Mouse (Mus musculus) hindlimb bud, embryonic 11.5 days (tissue): Measurements from ENCODE around the gene Baiap2l1.
"Not testable (repeated sequence)": the region's sequence is repeated elsewhere in the genome, so short reads cannot be mapped to it uniquely, and the experiment has no call there.

Experiments
- DNase-seq: peaks from one replicate; pipeline ENCODE4 v3.0.0-alpha.2; 2012; ENCODE audit warnings: low read depth, low spot score; ENCODE audit errors: extremely low spot score

Gene Baiap2l1

DNA sequence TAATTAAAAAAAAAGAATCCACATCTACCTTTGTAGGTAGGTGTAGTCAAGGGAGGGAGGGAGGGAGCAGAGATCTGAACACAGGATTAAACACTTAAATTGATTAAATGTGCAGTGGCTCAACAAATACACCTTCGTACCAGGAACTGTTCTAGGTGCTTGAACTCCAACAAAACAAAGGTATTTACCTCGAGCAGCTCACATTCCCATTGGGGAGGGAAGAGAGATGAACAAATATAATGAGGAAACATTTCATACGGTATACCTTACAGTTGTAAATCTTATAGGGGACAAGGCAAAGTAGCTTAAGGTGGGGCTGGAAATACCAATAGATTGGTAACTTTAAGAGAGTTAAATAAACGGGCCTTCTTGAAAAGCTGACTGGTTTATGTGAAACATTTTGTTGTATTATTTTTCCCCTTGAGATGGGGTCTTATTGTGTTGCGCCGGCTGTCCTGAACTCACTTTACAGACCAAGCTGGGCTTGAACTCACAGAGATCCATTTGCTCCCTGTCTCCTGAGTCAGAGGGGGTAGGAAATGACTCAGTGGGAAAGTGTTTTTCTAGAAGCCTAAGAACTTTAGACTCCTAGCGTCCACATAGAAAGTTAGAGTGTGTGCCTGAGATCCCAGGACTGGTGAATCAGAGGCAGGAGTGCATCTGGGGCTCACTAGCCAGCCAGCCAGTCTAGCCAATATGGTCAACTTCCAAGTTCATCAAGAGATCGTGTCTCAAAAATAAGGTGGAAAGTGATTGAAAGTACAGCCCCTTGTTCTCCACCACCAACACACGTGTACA, 5.5 kb downstream of the Baiap2l1 start:
- DNase-seq: no peak

DNA sequence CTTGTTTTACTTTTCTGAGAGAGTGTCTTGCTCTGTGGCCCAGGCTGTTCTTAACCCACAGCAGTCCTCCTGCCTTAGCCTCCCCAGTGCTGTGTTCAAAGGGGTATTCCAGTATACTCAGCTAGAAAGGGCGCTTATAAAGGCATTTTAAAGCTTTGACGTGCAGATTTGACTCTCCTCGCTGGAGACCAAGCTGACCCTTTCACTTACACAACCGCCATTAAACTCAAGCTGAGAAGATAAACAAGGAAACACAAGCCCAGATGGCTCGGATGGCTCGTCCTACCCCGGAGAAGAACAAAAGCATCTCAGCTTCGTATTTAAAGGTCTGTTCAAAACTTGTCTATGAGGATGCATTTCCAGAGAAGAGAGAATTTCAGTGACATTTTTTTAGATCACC, 6.7 kb downstream of the Baiap2l1 start:
- no peak for DNase-seq

DNA sequence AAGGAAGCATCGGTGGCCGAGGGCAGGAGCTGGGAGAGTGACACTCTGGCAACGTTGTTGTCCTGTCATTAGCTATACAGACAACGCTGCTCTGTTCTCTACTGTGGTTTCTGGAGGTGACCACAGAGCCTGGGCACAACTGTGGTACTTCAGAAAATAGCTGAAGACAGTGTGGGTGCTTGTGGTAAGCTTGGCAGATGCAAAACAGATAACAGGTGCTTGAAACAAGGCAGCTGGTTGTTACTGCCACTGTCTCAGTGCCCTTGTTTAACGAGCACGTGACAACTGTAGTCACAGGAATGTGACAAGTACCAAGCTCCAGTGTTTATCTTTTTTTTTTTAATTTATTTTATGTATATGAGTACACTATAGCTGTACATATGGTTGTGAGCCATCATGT, 13.3 kb downstream of the Baiap2l1 start:
- no peak for DNase-seq

DNA sequence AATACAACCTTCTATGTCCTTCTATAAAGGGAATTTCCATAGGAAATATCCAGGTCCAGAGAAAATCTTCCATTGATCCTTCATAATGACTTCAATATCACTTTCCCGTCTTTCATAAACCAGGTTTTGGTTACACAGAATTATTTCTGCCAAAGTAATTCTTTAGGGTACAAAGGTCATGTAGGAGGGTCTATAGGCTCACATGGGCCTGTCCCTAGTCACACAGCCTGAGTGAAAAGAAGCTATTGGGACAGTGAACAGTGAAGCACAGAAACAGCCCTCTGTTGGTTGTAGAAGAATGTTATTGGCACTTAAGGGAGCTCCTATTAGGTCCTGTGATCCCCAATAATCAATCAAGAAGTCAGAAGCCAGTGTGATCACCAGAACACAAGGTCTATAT, 16.8 kb downstream of the Baiap2l1 start:
- DNase-seq: no peak

DNA sequence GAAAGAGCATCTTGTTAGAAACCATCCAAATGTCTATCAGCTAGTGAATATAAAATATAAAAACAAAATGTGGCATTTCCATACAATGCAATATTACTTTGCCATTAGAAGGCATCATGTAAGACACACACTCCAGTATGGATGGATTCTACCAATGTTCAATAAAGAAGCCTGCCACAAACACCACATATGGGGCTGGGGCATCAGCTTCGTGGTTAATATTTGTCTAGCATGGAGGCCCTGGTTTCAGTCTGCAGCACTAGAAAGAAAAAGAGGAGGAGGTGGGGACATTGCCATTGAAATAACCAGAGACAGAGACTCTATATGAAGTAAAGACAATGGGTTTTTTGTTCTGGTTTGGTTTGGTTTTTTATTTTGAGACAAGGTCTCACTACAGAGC, 19.1 kb downstream of the Baiap2l1 start:
- DNase-seq: no peak

DNA sequence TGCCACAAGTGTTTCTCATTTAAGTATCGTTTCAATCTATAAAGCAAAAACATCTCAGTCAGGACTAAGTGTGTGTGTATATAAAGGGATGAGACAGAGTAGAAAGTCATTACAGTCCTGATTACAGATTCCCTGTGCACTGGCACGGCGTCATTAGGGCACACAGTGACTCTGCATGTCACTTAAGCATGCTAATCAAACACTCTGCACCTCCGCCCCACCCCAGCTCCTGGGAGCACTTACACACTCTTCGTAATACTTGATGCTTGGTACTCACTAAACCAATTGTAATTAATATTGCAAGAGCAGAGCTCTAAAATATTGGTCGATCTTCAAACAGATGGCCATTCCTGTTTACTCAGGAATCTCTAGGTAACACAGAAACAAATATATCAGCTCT, 22.6 kb downstream of the Baiap2l1 start:
- DNase-seq: not testable (repeated sequence)

DNA sequence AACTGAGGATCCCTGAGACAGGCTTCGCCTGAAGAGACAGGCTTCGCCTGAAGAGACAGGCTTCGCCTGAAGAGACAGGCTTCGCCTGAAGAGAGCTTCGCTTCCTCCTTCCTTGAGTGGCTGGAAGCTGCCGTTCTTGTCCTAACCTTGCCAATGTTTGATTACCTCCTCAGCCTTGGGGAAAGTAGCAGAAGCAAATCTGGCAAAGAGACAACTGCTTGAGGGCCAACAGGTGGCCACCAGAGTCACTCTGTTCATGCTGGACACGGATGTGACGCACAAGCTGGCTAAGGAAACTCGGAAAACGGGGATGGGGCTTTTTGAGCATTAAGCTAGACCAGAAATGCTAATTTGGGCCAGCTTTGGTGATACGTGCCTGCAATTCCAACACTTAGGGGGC, 23.9 kb downstream of the Baiap2l1 start:
- DNase-seq: no peak

DNA sequence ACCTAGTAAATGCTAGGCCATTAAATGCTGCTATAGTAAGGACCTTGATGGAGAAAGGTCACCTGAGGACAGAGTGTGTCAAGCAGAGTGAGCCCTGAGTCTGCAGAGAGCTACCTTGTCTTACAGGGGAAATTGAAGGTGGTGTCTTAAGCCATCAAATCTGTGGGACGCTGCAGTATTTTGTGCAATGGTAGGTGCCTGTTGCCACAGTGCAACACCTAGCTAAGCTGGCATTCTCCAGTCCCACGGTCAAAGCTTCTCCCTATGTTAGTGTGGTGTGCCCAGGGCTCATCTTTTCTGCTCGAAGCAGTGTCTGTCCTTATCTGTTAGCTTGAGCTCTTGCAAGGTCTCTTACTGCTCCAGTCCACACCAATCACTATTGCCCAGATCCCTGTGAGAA, 35.2 kb downstream of the Baiap2l1 start:
- DNase-seq: no peak

DNA sequence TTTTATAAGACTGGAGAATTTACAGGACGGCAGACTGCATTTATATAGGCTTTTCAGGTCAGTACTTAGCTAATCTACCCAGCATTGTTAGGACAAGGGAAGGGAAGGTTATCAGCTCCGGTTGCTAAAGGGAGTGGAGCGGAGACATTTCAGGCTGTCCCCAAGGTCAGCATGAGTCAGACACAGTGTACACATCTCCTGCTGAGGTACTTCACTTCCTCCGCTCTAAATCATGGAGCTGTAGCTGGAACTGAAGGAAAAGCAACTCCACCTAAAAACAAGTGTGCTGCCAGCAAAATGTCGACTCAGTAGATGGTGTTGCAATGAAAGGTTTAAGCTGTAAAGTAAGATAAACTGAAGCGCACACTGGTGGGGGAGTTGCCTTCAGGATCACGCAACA, 36.2 kb downstream of the Baiap2l1 start:
- no peak for DNase-seq

DNA sequence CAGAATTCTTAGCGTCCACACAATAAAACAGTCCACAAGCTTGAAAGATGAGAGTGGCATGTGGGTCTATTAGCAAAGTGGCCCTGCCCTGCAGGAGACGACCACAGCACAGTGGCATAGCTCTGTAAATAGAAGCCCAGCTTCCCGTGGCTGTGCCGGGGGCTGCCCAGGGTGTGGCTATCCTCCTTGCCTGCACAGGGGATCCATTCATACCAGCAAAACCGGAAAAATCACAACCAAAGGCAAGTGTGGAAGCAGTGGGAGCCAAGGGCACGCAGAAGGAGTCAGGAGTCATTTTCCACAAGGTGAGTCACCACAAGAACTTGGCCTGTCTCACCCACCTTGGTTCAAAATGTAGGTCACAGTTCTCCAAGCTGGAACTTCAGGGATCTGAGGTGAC, 39.6 kb downstream of the Baiap2l1 start:
- DNase-seq: no peak

DNA sequence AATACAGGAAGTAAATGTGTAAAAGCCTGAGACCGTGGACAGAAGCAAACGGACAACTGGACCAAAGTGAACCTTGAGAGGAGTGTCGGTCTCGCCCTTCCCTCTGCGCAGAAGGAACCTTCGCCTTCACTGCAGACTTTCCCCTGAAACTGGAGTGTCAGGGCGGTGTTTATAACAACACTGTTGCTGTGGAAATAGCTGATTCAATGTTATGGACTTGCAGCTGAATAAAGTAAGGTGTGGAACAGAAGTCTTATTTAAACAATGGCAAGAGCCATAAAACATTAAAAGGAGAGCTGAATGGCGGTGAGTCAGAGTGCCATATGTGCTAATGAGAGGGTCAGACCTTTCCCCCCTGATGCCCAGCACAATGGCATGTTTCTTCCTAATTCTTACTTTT, 40.5 kb downstream of the Baiap2l1 start:
- no peak for DNase-seq

DNA sequence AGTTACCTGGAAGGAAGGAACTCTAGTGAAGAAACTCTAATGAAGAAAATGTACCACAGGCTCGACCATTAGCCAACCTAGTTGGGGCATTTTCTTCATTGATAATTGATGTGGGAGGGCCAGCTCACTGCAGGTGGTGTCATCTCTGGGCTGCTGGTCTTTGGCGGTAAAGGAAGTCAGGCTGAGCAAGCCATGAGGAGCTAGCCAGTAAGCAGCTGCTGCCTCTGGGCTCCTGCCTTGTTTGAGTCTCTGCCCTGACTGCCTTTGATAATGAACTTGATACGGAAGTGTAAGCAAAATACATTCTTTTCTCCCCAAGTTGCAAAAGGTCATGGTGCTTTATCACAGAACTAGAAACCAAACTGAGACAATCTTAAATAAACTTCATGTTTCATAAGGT, 41.5 kb downstream of the Baiap2l1 start:
- no peak for DNase-seq

DNA sequence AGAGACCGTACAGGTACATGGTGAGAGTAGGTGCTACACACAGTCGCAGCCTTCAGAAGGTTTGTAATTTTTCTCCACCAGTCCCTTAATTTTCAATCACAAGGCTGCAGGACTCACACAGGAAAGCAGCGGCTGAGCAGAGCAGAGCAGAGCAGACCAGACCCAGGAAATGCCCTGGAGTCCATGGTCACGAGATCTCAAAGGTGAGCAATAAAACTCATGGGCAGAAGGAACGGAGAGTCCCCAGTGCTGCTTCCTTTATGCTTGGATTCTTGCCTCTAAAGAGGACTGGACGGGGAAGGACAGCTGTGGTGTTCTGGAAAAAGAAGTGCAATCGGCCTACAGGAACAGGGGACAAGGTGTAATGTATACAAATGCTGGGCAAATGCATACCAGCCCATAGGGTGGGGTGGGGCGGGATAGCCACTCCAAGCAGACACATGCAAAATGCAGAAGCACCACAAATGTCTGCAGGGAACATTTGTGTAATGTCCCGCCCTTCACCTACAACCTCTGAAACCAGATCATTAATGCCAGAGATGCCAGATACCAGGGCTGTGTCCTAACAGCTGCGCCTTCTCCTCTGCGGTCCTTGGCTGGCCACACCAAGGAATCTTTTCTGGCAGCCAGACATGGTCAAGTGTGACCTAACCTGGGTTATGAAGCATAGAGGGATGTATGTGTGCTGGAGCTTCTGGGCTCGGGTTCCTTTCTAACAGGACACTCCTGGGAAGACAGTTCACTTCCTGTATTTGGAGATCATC, 43.0 kb downstream of the Baiap2l1 start:
- DNase-seq: no peak

DNA sequence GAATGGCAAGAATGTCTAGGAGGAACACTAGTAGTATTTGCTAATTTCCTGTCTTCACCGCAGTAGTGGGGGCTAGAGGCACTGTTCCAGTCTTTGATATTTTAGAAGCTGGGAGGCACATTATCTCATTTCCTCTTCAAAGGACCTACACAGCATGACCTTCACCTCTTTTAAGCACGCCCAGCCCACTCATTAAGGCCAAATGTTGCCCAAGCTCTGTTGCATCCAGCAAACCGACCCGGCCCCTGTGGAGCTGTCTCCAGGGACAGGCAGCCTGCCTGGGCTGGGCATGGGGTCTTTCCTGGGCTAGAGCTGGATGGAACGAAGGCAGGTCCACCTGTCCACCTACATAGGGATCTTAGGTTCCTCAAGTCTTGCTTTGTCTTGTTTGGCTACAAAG, 44.6 kb downstream of the Baiap2l1 start:
- no peak for DNase-seq

DNA sequence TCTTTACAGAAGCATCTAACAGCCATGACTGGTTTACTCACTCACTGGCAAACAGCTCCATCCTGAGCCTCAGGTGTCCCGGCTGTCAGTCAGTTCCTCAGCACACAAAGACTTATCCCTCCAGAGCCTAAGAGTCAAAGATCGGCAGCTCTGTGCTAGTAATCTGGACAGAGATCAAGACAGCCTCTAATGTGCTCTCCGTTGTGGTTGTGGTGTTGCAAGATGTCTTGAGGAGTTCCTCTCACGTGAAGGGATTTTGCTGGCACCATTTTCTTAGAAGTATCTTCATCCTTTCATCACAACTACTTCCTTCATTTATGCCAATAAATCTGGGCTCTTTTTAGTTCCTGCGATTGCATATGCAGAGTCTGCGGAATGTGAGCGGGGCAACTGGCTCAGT, 45.7 kb downstream of the Baiap2l1 start:
- no peak for DNase-seq

DNA sequence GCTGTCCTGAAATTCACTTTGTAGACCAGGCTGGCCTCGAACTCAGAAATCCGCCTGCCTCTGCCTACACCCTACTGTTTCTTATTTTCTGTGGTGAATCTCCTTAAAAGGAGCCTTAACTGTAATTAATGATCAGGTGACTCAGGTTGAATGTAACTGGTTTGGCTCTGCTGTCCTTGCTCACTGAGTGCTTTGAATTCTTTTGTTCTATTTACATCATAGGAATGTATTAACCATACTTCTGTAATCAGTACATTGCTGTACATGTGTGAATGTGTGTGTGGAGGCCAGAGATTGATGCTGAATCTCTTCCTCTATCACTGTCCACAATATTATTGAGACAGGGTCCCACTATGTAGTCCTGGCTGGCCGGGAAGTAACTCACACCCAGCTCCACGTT, 49.0 kb downstream of the Baiap2l1 start:
- no peak for DNase-seq

DNA sequence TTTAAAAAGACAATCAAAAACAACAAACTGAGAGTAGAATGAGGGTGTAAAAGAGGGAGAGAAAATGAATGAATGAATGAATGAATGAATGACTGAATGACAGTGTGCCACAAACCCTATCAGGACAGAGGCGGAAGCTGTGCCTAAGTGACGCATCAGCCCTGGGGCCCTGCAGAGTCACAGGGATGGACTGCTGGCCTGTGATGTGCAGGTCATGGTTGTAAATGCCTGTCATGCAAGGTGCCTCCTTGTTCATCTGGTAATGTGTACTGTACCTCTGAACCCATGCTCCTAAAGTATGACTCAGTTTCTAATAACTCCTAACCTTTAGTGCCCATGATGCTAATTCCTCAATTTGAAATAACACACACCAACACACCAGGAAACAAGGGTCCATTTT, 54.8 kb downstream of the Baiap2l1 start:
- DNase-seq: no peak

DNA sequence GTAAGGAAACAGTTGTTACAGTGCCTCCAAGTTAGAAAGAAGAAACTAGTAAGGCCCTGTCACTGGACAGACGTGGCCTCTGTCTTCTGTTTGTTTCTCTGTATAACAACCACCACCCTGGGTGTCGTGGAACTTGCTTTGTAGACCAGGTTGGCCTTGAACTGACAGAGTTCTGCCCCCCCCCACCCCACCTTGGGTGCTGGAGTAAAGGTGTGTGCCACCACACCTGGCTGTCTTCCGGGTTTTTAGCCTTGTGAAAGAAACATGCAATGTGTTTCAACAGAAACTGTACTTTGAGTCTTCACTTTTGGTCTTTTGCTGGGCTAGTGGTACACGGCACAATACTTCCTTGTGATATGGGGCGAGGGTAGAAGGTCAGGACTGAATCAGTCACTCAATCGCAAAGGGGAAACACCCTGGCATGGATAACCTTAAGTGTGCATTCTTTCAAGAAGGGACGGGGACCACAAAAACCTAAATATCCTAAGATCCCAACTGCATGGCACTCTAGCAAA, 61.8 kb downstream of the Baiap2l1 start:
- DNase-seq: no peak

DNA sequence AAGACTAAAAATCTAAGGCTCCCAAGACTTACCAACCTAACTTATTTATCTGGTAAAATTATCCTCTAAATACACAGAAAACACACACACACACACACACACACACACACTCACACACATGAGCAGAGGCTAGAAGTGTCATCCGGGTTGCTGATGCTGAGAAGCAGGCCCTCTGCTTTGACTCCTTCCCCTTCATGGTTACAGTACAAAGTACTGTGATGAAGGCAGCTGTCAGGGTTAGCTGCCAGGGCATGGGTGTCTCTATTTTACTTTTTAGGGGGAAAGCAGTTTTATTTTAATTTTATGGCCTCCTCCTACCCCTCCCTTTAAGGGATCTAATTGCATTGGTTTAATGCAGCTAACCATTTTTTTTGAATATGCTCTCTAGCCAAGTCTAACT, 62.6 kb downstream of the Baiap2l1 start:
- no peak for DNase-seq

DNA sequence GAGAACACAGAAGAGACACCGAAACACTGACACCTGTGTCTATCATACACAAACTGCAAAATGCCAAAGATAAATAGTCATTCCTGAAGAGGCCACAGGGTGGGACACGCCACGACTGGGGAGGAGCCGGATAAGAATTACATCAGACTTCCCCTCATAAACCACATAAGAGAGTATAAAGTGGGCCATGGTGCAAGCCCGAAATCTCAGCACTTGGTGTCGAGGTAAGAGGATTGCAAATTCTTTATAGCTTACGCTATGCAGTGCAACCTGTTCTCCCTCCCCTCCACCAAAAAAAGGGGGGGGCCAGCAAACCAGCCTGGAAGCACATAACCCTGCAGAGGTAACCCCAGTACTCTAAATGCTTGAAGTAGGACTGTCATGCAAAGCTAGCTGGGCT, 63.0 kb downstream of the Baiap2l1 start:
- DNase-seq: no peak

DNA sequence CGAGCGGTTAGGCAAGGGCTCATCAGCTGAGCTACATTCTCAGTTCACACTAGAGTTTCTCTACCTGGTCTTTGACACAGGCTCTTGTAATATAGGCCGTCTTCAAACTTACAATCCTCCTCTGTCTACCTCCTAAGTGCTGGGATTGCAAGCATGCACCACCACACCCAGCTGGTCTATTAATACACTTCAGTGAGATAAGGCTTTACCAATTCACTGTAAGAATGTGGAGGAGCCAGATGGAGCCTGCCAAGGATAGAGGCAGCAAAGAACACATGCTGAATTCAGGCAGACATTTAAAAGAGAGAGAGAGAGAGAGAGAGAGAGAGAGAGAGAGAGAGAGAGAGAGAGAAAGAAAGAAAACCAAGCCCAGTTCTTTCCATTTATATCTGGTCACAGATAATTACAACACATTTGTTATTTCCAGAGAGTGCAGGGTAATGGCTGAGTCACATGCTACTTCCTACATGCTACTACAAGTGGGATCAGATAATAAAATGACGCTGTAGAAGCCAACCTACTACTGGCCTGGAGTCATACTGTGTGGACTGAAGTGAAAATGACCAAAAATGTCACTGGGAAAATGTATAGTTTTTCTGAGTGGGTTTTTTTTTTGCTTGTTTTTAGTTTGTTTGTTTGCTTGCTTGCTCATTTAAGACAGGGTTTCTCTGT, 68.0 kb downstream of the Baiap2l1 start:
- no peak for DNase-seq

DNA sequence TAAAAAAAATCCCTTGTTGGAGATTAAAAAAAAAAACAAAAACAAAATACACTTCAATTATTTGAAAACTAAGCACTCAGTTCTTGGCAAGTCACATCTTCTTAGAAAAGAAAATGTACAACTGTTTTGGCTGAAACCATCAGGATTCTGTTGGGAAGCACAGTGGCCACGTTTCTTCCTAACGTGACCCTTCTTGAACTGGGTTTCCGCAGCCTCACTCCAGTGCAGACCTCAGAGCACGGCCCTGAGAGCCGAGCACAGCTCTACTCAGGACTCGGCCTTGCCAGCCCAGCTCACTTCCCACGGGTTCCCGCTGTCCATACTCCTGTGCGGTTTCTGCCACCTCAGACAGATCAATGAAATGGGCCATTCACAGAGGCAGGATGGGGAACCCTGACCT, 69.5 kb downstream of the Baiap2l1 start:
- no peak for DNase-seq
